Mouse (Mus musculus): Measurements from ENCODE around the gene Zfpm1.

Zfpm1 gene

GRCm38 (mm10) chr8:122299581-122300254, 17.8 kb downstream of the Zfpm1 start:
- DNase-seq, result no peak

DNA sequence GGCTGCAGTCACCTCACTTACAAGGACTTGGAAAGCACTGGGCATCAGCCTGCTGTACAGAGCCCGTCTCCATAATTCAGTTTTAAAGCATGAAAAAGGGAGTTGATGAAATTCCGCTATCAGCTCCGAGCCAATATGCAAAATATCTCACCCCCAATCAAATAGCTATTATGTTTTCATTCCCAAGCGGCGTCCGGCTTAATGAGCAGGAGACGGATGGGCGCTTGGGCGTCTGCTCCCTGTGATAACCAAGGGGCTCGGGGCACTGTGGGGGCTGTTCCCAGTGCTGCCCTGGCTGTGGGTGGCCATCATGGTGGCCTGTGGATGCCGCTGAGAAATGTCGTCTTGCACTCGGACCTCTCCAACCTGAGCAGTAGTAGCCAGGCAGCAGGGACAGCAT, 19.1 kb downstream of the Zfpm1 start:
- DNase-seq, result no peak

DNA sequence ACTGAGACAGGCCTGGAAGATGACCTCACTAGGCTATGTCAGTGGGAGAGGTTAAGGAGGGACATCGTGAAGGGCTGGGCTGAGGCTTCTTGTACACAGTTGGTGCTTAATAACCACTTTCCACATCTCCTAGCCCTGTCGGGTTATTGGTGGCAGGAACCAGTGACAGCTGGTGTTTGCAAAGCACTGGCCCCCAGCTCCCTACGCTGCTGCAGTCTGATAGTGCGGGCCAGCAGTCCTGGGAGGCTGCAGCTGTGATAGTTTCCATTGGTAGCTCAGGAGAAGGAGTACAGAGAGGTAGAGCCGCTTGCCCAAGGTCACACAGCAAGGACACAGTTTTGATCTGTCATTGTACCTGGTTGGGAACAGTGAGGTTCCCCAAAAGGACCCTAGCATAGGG, 19.9 kb downstream of the Zfpm1 start:
- DNase-seq, result no peak

DNA sequence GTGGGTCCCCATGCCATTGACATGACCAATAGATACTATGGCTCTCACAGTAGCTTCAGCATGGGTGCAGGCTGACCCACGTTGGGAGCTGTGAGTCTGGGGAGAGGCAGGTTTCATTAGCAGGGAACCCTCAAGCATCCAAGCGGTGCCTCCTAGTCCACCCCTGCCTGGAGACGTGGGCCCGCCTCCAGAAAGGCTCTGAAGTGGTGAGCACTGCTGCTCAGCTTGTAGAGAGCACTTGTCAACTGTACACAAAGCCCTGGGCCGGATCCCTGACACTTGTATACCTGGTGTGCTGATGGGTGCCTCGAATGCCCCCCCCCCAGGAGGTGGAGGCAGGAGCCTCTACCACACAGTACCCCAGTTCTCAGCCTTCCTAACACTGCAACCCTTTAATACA, 21.5 kb downstream of the Zfpm1 start:
- no peak for DNase-seq

DNA sequence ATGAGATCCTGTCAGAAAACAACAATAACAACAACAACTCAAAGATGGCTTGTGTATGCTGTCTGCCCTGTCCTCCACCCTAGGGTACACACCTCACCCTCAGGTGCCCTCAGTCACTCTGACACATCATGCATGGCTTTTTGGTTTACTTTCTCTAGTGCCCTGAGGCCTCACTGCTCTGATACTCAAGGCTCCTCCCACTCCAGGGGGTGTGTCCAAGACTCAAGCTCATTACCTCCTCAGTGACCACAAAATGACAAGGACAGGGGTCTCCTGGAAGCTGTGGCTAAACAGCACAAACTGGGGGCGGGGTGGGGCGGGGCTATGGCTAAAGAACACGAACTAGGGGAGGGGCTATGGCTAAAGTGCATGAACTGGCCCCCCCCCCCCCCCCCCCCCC, 22.1 kb downstream of the Zfpm1 start:
- no peak for DNase-seq

- peak; percentile 39 to 66 for DNase-seq
Observed at GRCm38 (mm10) chr8:122306660-122307399, 24.9 kb downstream of the Zfpm1 start.

DNA sequence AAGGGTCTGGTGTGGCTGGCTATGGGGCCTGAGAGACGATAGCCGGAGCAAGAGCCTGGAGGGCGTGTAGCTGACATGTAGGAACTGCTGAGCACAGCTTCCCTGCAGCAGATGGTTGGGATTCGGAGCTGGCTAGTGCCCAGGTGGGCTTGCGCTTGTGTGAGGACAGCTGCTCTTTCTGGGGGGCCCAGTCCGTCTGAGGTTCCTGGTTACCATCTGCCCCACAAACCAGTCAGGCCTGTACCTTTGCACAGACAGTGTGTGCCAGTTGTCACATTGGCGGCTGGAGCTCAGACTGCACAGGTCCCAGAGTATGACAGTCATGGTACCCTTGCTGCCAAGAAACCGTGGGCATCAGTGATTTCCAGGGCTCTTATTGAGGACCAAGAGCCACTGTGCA, 25.9 kb downstream of the Zfpm1 start:
- no peak for DNase-seq

- DNase-seq, result no peak
Observed at GRCm38 (mm10) chr8:122309272-122309671, 27.3 kb downstream of the Zfpm1 start.

DNA sequence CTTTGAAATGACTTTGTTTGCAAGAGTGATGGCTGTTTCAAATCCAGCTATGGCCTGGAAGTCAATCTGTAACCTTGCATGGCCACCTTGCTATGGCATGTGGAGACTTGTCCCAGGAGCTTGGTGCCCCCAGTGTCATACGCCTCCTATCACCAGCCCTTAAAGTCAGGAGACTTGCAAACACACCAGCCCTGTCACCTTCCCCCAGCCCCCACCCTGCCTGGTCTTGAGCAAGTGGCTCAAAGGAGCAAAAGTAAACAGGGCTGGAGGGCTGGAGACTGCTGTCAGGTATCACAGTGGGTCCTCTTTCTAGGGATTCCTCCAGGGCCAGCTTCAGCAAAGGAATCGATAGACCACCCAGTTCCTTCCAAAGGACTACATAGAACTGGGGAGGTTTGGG, 29.2 kb downstream of the Zfpm1 start:
- no peak for DNase-seq

- DNase-seq, result no peak
Observed at GRCm38 (mm10) chr8:122312553-122312952, 30.6 kb downstream of the Zfpm1 start.

GRCm38 (mm10) chr8:122313310-122313709, 31.4 kb downstream of the Zfpm1 start:
- no peak for DNase-seq

DNA sequence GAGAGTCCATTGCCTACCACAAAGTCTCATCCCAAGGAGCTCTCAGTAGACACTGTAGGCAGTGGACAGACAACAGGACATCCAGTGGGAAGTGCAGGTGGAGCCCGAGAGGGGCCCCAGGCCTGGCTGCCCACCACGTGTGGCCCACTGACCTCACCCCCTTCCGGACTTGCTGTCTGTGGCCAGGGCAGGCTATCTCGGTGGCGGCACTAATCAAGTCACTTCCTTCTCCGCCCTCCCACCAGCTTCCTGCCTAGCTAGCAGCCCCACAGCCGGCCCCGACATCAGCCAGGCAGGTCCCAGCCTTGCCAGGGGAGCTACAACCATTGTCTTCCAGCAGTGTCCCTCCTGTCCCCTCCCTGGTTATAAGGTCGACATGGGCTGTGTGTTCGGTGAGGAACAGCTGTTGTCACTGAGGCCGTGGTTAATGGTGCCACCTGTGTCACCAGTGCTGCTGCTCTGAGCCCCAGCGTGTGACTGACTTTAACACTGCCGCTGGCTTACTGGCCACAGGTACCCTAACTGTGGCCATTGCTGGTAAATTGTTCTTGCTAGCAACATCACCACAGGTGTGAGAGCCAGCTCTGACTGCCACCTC, 33.1 kb downstream of the Zfpm1 start:
- DNase-seq, result peak; percentile 67 to 69

DNA sequence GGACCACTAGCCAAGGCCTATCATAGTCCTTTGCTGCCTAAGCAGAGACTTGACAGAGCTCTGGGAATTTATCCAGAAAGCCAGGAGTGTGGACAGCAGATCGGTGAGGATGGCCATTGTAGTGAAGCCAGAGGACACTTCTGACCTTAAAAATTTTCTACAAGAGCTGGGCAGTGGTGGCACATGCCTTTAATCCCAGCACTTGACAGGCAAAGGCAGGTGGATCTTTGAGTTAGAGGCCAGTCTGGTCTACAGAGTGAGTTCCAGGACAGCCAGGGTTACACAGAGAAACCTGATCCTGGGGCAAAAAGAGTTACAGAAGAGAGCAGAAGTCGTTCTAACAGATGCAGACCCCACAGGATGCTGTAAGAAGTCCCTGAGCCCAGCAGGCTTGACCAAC, 34.5 kb downstream of the Zfpm1 start:
- DNase-seq, result no peak

GRCm38 (mm10) chr8:122317918-122318475, 36.1 kb downstream of the Zfpm1 start:
- no peak for DNase-seq

GRCm38 (mm10) chr8:122319045-122319707, 37.2 kb downstream of the Zfpm1 start:
- DNase-seq, result no peak

DNA sequence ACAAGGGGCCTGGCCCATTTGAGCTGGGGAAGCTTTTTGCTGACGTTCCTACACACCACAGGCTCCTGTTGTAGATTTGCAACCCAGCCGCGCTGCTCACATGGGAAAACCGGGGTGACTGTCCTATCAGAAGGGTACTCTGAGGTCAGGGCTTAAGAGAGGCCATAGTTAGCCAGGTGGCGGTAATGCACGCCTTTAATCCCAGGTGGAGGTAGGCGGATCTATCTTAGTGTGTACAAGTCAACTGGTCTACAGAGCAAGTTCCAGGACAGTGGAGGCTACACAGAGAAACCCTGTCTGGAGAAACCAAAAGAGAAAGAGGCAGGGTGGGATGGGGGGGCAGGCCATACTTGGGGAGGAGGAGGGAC, 37.8 kb downstream of the Zfpm1 start:
- no peak for DNase-seq

DNA sequence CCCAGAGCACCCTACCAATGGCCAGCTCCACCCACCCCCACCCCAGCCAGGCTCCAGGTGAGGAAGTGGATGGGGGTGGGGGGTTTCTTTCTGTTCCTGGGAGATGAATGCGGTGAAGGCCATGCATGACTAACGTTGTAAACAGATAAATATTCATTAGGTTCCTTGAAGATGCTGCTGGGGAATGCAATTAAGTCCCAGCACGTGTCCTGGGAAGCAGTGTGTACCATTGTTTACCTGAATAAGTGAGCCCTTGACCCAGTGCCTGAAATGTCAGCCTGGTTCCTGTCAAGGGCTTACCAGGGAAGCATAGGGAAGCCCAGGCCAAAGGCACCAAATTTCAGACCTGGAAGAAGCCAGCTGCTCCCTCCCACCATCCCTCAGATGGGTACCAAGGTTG, 38.6 kb downstream of the Zfpm1 start:
- DNase-seq, result no peak

GRCm38 (mm10) chr8:122321455-122321921, 39.5 kb downstream of the Zfpm1 start:
- DNase-seq, result no peak

- DNase-seq, result no peak
Observed at GRCm38 (mm10) chr8:122322126-122322525, 40.2 kb downstream of the Zfpm1 start.

DNA sequence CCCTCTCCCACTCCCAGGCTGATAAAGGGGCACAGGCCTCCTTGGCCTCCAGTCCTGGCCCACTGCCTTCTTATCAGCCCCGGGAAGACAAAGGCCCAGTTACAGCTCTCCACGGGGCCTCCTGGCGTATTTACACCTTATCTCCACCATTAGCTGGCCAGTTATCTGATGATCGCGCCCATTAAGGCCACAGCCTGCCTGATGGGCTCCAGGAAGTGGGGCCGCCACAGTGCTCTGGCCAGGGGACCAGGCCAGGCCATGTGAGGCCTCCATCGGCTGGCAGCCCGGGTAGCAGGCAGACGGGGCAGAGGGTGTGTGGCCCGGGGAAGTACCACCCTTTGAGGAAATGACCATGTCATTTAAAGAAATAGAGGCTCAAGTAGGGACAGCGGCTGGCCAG, 40.9 kb downstream of the Zfpm1 start:
- DNase-seq, result peak in 1 of 2 experiments; percentile 11

- peak; percentile 19 to 55 for DNase-seq
Observed at GRCm38 (mm10) chr8:122323951-122324402, 42.0 kb downstream of the Zfpm1 start.

GRCm38 (mm10) chr8:122325196-122325595, 43.3 kb downstream of the Zfpm1 start:
- DNase-seq, result no peak

GRCm38 (mm10) chr8:122326114-122326542, 44.2 kb downstream of the Zfpm1 start:
- DNase-seq, result no peak
